Mouse (Mus musculus) lung, adult 18-20 months (tissue): ENCODE data around the gene A3galt2.

Source experiments
- DNase-seq, 2 experiments: peaks; one replicate each; pipeline ENCODE4 v3.0.0; 2022; ENCODE audit warnings: mixed read lengths in 2 of 2

Gene A3galt2

GRCm38 (mm10) chr4:128755064-128755463 lies at the start of gene A3galt2:
TSS of gene A3galt2 (plus strand) at chr4:128755364.
- no peak for DNase-seq

DNA sequence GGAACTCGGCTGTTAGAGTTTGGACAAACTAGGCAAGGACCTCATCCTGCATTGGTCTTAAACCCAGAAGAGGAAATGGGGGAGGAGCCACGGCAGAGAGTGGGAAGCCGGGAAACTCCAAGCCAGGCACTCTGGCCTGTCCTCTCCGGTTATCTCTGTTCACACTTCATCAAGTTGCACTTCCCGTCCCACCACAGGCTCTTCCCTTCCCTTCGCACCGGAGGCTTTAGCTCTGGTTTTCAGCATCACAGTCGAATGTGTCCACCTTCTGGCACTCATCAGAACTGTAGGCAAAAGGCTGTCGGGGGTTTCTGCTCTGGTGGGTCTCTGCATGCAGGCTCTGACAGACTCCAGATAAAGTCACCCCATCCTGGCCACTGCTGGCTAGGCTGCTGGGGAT lies 48.5 kb upstream of the A3galt2 start:
- DNase-seq = peak in 1 of 2 experiments; percentile 46

- no peak for DNase-seq
Measured at GRCm38 (mm10) chr4:128707384-128707783, 47.8 kb upstream of the A3galt2 start.

DNA sequence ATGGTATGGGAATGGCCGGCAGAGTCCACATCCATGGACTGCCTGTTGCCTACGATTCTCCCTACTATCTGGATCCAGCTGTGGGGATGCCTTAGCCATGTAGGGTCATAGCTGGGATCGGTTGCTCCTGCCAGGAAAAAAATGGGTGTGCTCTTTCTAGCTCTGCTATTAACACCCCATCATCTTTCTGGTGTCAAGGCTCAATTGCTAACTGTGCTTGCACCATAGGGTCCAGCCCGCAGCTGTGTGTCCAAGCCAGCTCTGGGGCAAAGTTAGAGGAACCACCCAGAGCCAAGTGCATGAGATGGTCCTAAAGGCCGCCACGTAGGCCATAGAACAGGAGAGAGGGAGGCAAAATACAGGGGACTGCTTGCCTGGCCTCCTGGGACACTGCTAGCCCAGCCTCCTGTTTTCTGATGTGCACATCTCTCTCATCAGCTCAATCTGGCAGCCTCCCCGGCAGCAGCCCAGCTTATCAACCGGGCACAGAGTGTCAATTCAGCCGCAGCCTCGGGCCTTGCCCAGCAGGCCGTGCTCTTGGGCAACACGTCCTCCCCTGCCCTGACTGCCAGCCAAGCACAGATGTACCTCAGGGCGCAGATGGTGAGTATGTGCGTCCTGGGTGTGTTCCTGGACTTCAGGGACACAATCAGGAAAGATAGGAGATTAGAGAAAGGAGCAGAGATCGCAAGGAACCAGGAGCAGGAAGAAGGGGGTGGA lies 45.9 kb upstream of the A3galt2 start:
- DNase-seq = no peak

DNA sequence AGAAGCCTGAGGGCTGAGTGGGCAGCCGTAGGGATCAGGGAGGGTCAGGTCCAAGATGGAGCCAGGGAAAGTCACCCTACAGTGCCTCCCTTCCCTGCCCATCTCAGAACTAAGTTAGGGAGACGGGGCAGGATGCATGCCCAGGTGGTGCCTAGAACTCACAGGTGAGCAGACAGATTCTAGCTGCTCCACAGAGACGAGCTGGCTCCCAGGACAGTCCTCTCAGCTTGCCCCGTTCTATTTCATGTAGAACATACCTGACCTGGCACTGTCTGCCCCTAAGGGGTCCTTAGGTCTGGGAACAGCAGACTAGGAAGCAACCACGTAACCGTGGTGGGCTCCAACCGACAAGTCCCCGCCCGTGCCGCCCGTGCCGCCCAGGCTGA lies 45.4 kb upstream of the A3galt2 start:
- DNase-seq = no peak

GRCm38 (mm10) chr4:128710286-128710685 lies 44.9 kb upstream of the A3galt2 start:
- no peak for DNase-seq

DNA sequence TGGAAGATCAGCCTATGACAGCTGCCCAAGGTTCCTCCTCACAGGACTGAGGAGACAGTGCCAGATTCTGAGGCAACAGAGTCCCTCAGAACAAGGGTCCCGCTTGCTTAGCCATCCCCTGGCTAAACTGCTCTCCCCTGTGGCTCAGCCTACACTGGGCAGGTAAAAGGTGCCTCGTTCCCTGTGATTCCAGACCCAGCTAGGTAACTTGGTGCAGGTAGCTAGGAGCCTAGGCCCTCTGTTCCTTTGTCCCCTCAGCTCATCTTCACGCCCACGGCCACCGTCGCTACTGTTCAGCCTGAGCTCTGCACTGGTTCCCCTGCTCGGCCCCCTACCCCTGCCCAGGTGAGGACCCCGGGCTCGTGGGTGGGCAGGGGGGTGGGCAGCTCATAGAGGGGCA lies 44.4 kb upstream of the A3galt2 start:
- no peak for DNase-seq

GRCm38 (mm10) chr4:128711455-128712135 lies 43.6 kb upstream of the A3galt2 start:
- DNase-seq = peak; percentile 88 to 92

DNA sequence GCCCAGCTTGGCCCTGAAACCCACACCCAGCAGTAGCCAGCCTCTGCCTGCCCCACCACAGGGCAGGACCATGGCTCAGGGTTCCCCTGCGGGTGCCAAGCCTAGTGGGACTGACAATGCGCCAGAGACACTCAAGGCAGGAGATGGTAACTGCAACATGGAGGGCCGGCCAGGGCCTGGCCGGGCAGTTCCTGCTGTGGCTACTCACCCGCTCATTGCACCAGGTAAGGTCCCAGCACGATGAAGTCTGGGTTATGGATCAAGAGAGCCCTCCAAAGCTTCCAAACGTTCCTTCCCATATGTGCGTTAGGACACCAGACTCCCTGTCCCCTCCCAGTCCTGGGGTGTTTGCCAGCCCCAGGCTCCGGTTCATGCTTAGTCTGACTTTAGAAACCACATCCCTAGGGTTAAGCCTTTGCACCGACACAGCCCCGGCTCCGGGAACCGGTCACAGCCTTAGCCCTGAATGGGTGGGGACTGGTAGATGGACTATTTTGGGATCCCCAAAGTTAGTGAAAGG lies 43.0 kb upstream of the A3galt2 start:
- no peak for DNase-seq

DNA sequence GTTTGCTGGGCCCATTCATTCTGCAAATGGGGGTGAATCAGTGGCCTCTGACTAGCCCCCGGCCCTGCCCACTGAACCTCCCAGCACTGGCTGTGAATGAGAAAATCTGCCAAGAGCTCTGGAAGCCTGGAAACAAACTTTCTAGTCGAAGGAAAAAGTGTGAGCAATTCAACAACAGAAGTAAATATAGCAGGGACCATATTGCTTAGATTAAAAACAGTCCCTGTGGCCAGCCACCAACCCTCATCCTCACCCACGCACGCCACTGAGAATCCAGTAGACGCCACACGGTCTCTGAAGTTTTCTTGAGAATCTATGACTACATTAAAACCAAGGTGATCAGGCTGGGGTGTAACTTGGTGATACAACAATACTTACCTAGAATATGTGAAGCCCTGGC lies 42.2 kb upstream of the A3galt2 start:
- no peak for DNase-seq

DNA sequence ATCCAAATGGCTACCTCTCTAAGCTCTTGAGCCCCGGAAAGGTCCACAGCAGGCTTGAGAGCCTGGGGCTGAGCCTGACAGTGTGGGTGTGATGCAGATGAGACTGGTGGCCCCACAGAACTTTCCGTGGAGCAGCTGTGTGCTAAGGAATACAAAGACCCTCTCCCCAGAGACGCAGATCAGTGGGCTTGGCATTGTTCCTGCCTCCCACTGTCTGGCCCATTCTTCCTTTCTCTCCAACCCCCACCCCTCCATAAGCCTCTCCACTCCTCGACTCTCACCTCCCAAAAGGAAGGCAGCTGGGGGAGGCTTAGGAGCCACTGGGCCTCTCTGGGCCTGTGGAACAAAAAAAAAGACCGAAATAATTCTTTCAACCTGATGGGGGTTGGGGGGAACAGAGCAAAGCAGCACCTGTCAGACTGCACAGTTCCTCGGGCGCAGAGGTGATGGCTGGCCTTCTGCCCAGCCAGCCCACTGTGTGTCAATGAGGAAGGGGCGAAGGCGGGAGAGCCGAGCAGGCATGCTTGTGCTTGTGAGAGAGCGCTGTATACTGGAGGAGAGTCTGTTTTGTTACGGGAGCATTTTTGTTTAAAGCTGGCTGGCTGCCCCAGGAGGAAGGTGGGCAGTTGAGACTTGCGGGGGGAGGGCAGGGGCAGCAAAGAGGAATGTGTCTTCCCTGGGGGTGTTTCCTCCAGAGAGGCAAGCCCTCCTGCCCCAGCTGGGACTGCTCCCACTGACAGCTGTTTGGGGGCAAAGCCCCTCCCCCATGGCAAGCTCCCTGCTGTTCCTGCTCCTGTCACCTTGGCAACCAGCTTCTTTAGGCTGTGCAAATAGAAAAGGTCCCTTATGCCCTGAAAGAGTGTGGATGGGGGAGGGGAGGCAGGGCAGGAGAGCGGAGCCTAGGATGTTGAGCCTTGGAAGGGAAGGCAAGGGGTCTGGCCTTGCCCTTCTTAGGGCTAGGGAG lies 39.6 kb upstream of the A3galt2 start:
- peak in 1 of 2 experiments; percentile 47 for DNase-seq

GRCm38 (mm10) chr4:128716279-128716678 lies 38.9 kb upstream of the A3galt2 start:
- DNase-seq = no peak

GRCm38 (mm10) chr4:128716731-128717130 lies 38.4 kb upstream of the A3galt2 start:
- no peak for DNase-seq

DNA sequence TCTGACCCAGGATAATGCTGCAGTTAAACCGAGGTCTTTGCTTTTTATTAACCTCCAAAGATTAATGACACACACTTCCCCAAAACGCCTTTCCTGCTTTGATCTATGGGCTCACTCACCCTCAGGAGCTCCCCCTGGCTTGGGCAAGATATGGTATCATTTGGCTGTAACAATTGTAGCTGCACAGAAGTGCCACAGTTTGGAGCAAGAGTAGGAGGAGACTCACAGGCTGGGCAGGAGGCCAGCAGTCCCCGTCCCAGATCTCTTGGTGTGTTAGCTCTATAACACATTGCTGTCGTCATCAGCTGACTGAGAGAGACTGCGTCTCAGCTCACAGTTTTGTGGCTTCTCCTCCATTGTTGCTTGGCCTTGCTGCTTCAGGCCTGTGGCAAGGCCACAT lies 35.1 kb upstream of the A3galt2 start:
- peak; percentile 54 to 66 for DNase-seq

- DNase-seq = no peak
Measured at GRCm38 (mm10) chr4:128721061-128721648, 34.0 kb upstream of the A3galt2 start.

GRCm38 (mm10) chr4:128721761-128722160 lies 33.4 kb upstream of the A3galt2 start:
- no peak for DNase-seq

- no peak for DNase-seq
Measured at GRCm38 (mm10) chr4:128722932-128723331, 32.2 kb upstream of the A3galt2 start.

- no peak for DNase-seq
Measured at GRCm38 (mm10) chr4:128723431-128723830, 31.7 kb upstream of the A3galt2 start.

DNA sequence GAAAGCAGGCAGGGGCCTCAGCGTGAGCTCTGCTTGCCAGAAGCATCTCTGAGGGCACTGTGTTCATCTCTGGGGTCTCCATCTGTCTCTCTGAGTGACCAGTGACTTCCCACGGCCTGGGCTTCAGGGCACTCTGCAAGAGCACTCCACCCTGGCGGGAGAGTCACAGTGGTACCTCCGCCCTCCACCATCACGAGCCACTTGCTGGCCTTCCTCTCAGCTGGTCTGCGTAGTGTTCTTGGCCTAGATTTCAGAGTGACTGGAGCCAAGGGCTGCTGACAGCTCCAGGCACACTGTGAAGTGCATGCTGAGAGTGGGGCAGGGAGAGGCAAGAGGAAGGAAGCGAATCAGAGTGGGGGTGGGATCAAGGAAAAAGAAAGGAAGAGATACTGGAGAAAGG lies 31.1 kb upstream of the A3galt2 start:
- peak; percentile 65 to 72 for DNase-seq

DNA sequence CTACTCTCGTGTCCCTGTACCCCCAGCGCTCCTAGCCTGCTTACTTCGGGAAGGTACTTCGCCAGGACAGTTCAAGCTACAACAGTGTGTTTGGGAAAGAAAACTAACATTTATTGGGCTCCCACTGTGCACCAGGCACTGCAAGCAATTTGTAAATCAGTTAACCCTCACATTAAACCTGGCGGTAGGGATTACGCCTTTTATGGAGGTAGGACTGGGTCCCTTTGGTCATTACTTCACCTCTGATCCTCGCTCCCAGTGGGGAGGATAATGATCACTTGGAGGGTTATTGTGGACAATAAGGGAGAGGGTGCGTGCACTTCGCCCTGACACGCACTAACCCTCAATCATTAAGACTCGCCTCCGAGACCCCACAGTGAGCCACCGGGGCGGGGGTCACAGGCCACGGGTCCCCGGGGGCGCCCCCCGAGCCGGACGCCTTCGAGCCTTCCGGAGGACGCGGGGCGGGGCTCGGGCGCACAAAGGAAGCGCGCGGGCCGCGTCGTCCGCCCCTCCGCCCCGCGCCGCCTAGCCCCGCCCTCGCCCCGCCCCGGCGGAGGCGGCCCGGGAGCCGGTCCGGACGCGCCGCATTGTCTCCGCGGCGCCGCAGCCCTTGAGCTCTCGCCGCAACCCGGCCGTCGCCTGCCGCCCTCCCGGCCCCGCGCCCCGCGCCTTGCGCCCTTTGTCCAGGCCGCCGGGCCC lies 28.0 kb upstream of the A3galt2 start:
- DNase-seq = peak; percentile 85 to 88

GRCm38 (mm10) chr4:128727721-128728430 lies 27.3 kb upstream of the A3galt2 start:
- peak; percentile 73 to 79 for DNase-seq
